Mouse (Mus musculus): ENCODE measurements around the gene Rad9a.

GRCm38 (mm10) chr19:4172925-4173324 lies 28.5 kb downstream of the Rad9a start:
- TF ChIP-seq POLR2A (IDR thresholded peaks at IDR 0.05; ENCODE audit: control insufficient read depth in 1 of 2, insufficient read depth in 1 of 2, low read depth in 1 of 2, low read length in 2 of 2, poor library complexity in 1 of 2) (no peak), ETS1 (IDR thresholded peaks at IDR 0.05; ENCODE audit: low read depth, low read length) (no peak), CTCF (IDR thresholded peaks at IDR 0.05 in 2 of 3, conservative IDR thresholded peaks at IDR 0.05 in 1 of 3; ENCODE audit: control insufficient read depth in 1 of 3, insufficient read depth in 1 of 3, low read depth in 2 of 3, low read length in 3 of 3, poor library complexity in 1 of 3, severe bottlenecking in 1 of 3) (no peak), EP300 (IDR thresholded peaks at IDR 0.05; ENCODE audit: low read depth in 1 of 2, low read length in 2 of 2) (no peak), SIN3A (IDR thresholded peaks at IDR 0.05; ENCODE audit: low read length) (no peak), POLR2AphosphoS5 (IDR thresholded peaks at IDR 0.05; ENCODE audit: borderline replicate concordance, low read depth, low read length) (no peak)
